Mouse (Mus musculus) forebrain, embryonic 13.5 days (tissue): Measurements from ENCODE around the gene Cdk4. TPM values are rescaled to one million over a fixed set of nuclear protein-coding genes. Genes with fewer than 3 reads are reported as not detected.

Experiments used
- ATAC-seq: fragments of 200-750 bp; cut with Nextera tagmentation; 2 replicates; pipeline ENCODE4 v1.8.0; 2017
- H3K27ac ChIP-seq: fragments of 300-500 bp; sonication (generic); 2 replicates; pipeline ENCODE4 v1.5.1; 2015; ENCODE audit warnings: inconsistent platforms, mild to moderate bottlenecking, moderate library complexity
- H3K27me3 ChIP-seq: fragments of 300-500 bp; sonication (generic); 2 replicates; pipeline ENCODE4 v1.6.1; 2015; ENCODE audit warnings: mild to moderate bottlenecking, inconsistent platforms
- H3K36me3 ChIP-seq: fragments of 300-500 bp; sonication (generic); 2 replicates; pipeline ENCODE4 v1.6.1; 2015; ENCODE audit warnings: mild to moderate bottlenecking, inconsistent platforms; ENCODE audit not compliant: poor library complexity, severe bottlenecking
- H3K4me1 ChIP-seq: fragments of 300-500 bp; sonication (generic); 2 replicates; pipeline ENCODE4 v1.6.1; 2015; ENCODE audit warnings: inconsistent platforms
- H3K4me2 ChIP-seq: fragments of 300-500 bp; sonication (generic); 2 replicates; pipeline ENCODE4 v1.6.1; 2015; ENCODE audit warnings: inconsistent platforms, mild to moderate bottlenecking, moderate library complexity
- H3K4me3 ChIP-seq: fragments of 300-500 bp; sonication (generic); 2 replicates; pipeline ENCODE4 v1.5.1; 2015; ENCODE audit warnings: mild to moderate bottlenecking, inconsistent platforms
- H3K9ac ChIP-seq: fragments of 300-500 bp; sonication (generic); 2 replicates; pipeline ENCODE4 v1.6.1; 2015; ENCODE audit warnings: mild to moderate bottlenecking, inconsistent platforms
- H3K9me3 ChIP-seq: fragments of 300-500 bp; sonication (generic); replicated peaks from 2 replicates; pipeline ENCODE4 v1.6.1; 2016; ENCODE audit warnings: inconsistent platforms
- WGBS: fragments of 180-500 bp; shearing (Covaris S2); methylation state at CpG from one replicate; pipeline ENCODE4 v1.1.7; 2015; 5-methylcytosine and 5-hydroxymethylcytosine counted together
- polyA plus RNA-seq: library from polyadenylated mRNA; unstranded; fragments of >200 nt; fragmentation: Nextera tagmentation; extraction: Ambion mirVana; gene quantifications from 2 replicates; pipeline ENCODE4 v1.2.1, GENCODE M21; 2015

Gene Cdk4
- polyA plus RNA-seq, 1 experiment from 2014 or later = 2,414 TPM

DNA sequence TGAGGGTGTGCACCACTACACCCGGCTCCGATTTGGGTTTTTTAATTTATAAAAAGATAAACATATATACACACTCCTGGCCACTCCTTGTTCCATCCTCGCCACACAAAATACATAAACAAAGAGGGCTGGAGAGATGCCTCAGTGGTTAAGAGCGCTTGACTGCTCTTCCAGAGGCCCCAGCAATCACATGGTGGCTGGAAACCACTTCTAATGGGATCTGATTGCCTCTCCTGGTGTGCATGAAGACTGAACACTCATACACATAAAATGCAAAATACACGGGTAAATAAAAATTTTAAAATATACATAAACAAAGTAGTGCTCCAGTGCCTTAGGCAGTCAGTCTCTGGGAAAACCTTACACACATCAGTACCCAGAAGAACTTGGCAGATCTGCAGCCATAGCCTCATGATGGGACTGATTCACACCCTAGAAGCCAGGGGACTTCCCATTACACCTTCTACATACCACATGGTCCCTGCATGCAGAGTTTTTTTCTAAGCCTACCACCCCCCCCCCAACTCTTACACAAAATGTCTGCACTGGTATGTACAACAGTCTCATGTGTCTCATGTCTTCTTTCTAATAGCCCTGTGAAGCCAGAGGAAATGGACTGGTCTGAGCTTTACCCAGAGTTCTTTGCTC lies 20.7 kb upstream of the Cdk4 start:
- Histone ChIP-seq H3K36me3 (peaks cover 5% of the 10 kb centered on the region), H3K4me2 (peak overlapping the region; percentile 99), H3K27ac (no peak overlapping the region), H3K4me3 (peak overlapping the region; percentile 84), H3K4me1 (peaks cover 16% of the 10 kb centered on the region), H3K9ac (peak overlapping the region; percentile 79), H3K27me3 (peaks cover 17% of the 10 kb centered on the region), H3K9me3 (no peaks in the 10 kb centered on the region)
- no peak for ATAC-seq
- WGBS = 17% methylated on average over 5 of the region's 5 CpGs

DNA sequence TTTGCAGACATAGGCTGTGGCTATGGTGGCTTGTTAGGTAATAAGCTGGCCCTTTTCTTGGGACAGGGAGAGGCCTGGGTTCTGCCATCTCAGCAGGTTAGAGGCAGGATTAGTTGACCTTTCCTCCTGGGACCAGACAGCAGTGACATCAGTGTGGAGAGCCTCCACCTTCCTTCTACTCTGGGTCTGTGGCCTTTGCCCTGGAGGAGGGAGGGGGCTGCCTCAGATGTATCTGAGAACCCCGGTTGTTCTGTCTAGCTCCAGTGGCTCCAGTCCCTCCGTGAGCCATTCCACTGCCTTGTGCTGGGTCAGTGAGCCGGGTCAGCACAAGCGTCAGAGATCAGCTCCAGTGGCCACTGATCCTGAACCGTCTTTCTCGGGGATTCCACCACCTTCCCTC lies 20.1 kb upstream of the Cdk4 start:
- H3K36me3 ChIP-seq = peaks cover 5% of the 10 kb centered on the region
- H3K27ac ChIP-seq = no peak overlapping the region
- no peak overlapping the region for H3K4me3 ChIP-seq
- H3K4me2 ChIP-seq = peak overlapping the region; percentile 99; the same call in 1 of the 2 replicates
- H3K9ac ChIP-seq = no peak overlapping the region
- no peak for ATAC-seq
- peaks cover 16% of the 10 kb centered on the region for H3K4me1 ChIP-seq
- 85% methylated on average over 6 of the region's 6 CpGs for whole genome bisulfite sequencing
- peaks cover 23% of the 10 kb centered on the region for H3K27me3 ChIP-seq
- H3K9me3 ChIP-seq = no peaks in the 10 kb centered on the region

DNA sequence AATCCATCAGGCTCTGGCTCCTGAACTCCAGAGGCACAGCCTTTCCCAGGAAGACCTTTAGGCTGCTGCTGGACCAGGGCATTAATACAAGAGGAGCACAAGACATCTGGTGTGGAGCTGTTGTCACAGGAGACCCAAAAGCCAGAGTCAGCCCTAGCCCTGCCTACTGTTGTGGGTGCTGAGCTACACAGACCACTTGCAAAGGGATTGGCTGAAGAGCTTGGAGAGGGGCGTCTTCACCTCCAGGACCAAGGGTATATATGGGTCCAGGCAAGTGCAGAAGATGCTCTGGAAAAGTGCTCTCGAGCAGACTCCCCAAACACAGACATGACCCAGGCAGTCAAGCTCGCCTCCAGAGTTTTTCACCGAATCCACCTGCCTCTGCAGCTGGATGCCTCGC lies 15.4 kb upstream of the Cdk4 start, which contains the start of gene Cyp27b1:
Gene Cyp27b1 (plus strand): TSS at position 297 of the 400 bp plus-strand sequence.
- no peak within 1 kb of the TSS for H3K27ac ChIP-seq
- no peak within 1 kb of the TSS for H3K9ac ChIP-seq
- peak within 1 kb of the TSS; percentile 3; the same call in 1 of the 2 replicates for H3K4me3 ChIP-seq
- H3K36me3 ChIP-seq = peaks cover 7% of the 10 kb centered on the region
- 32% methylated on average over 5 of the region's 5 CpGs for WGBS
- H3K4me2 ChIP-seq = peak within 1 kb of the TSS; percentile 2; the same call in 1 of the 2 replicates
- H3K27me3 ChIP-seq = peaks cover 54% of the 10 kb centered on the region
- no peaks in the 10 kb centered on the region for H3K9me3 ChIP-seq
- ATAC-seq = no peak
- peaks cover 12% of the 10 kb centered on the region for H3K4me1 ChIP-seq

DNA sequence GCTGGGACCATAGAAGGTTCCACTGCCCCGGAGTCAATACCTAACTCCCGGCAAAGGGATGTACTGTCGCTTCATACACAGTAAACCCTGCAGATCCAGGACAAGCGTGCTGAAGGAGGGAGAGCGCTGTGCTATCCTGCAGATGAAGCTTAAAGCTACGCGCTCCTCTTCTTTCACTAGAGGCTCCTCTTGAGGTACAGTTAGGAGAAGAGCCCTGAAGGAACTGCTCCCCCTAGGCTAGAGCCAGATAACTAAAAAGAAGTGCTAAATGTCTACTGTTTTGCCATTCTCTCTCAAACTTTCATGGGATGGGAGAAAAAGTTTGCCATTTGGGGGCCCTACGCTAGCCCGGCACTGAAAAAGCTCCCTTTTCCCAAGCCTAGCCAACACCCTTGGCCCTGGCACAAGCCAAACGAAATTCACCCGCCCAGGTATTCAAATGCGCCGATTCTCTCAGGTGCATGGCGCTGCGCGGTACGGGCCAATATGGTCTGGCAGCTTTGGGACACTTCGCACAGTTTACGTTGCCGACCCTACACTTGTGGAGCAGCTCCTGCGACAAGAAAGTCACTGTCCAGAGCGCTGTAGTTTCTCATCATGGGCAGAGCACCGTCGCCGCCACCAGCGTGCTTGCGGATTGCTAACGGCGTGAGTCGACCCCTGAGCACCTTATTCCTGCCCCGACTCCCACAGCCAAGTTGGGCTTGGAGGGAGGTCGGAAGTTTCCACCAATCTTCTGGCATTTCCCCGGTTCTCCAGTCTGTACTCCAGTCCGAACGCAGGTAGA lies 14.5 kb upstream of the Cdk4 start:
- 3% methylated on average over 35 of the region's 35 CpGs for whole genome bisulfite sequencing
- Histone ChIP-seq H3K4me1 (peaks cover 11% of the 10 kb centered on the region), H3K4me2 (peak overlapping the region; percentile 2; the same call in 1 of the 2 replicates), H3K27ac (no peak overlapping the region), H3K4me3 (peak overlapping the region; percentile 3; the same call in 1 of the 2 replicates), H3K9ac (no peak overlapping the region), H3K9me3 (no peaks in the 10 kb centered on the region), H3K36me3 (peaks cover 16% of the 10 kb centered on the region), H3K27me3 (peaks cover 54% of the 10 kb centered on the region)
- ATAC-seq = no peak

DNA sequence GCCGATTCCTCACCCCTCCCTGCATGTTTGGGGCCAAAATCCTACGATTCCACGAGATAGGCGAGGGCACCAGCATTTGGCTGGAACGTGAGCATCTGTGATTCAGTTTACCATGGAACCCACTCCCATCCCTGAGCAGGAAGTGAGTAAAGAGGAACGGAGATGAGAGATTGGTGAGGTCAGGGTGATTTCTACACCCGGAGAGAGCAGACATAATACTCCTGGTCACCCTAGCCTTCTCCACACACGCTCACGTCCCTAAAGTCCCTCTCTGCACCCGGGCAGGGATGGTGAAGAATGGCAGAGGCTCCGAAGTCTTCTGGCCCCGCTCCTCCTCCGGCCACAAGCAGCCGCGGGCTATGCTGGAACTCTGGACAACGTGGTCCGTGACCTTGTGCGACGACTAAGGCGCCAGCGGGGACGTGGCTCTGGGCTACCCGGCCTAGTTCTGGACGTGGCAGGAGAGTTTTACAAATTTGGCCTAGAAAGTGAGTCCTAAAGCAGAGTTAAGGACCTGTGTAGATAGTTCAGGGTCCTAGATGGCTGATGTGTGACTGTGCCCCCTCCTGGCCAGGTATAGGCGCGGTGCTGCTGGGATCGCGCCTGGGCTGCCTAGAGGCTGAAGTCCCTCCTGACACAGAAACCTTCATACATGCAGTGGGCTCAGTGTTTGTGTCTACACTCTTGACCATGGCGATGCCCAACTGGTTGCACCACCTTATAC lies 13.8 kb upstream of the Cdk4 start:
- no peak for ATAC-seq
- Histone ChIP-seq H3K4me1 (peaks cover 11% of the 10 kb centered on the region), H3K4me2 (peak overlapping the region; percentile 2; the same call in 1 of the 2 replicates), H3K36me3 (peaks cover 23% of the 10 kb centered on the region), H3K27ac (no peak overlapping the region), H3K9ac (0 out of 2 replicates have a peak overlapping the region, but pooled peaks have one; percentile 14), H3K9me3 (no peaks in the 10 kb centered on the region), H3K27me3 (peaks cover 54% of the 10 kb centered on the region), H3K4me3 (peak overlapping the region; percentile 3; the same call in 1 of the 2 replicates)
- WGBS = 2% methylated on average over 29 of the region's 29 CpGs

DNA sequence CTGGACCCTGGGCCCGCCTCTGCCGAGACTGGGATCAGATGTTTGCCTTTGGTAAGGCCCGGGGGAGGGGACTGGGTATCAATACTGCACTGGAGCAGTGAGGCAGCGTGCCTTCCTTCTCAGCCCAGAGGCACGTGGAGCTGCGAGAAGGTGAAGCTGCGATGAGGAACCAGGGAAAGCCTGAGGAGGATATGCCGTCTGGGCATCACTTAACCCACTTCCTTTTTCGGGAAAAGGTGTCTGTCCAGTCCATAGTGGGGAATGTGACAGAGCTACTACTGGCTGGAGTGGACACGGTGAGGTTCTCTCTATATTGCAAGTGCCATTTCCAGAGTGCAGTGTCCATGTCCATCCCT lies 13.2 kb upstream of the Cdk4 start:
- peaks cover 24% of the 10 kb centered on the region for H3K36me3 ChIP-seq
- WGBS = 17% methylated on average over 10 of the region's 10 CpGs
- H3K4me1 ChIP-seq = peaks cover 11% of the 10 kb centered on the region
- peaks cover 54% of the 10 kb centered on the region for H3K27me3 ChIP-seq
- ATAC-seq = no peak
- no peaks in the 10 kb centered on the region for H3K9me3 ChIP-seq
- H3K4me2 ChIP-seq = no peak overlapping the region
- H3K9ac ChIP-seq = no peak overlapping the region
- H3K27ac ChIP-seq = no peak overlapping the region
- no peak overlapping the region for H3K4me3 ChIP-seq

DNA sequence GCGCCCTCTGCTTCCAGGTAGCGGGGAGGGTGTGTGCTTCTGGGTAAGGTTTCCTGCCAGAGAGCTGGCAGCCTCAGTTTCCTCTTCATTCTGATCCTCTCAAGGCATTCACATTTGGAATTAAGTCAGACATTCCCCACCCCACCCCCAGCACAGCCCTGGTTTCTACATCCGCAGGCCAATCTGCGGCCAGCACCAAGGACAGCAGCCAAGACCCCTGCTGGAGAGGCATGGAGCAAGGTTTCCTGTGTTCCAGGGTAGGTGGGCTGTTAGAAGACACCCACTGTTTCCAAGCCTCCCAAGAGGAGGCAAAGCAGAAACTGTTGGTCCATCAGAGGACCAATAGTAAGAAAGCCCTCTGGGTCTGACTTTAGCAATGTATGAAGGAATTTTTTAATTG lies 8.7 kb upstream of the Cdk4 start:
- H3K9me3 ChIP-seq = no peaks in the 10 kb centered on the region
- no peak for ATAC-seq
- WGBS = 74% methylated on average over 4 of the region's 4 CpGs
- no peak overlapping the region for H3K4me3 ChIP-seq
- H3K27me3 ChIP-seq = peaks cover 27% of the 10 kb centered on the region
- H3K27ac ChIP-seq = no peak overlapping the region
- H3K4me2 ChIP-seq = no peak overlapping the region
- peaks cover 53% of the 10 kb centered on the region for H3K36me3 ChIP-seq
- peaks cover 16% of the 10 kb centered on the region for H3K4me1 ChIP-seq
- no peak overlapping the region for H3K9ac ChIP-seq

DNA sequence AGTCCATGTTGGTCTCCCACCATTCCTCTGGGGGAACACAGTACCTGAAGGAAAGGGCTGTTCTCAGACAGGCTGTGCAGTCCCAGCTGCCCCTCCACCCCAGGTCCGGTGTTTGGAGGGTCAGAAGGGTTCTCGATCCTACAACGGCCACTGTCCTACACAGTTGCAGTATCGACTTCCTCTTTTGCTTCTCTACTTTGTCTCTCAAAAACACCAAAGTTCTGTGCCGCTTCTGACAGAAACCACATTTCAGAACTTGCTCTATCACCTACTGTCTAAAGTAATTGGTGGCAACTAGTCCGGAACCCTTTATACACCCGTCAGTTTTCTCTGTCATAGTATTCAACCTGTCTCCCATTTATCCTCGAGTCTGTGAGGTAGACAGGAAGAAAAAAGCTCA lies 7.9 kb upstream of the Cdk4 start:
- no peak for ATAC-seq
- H3K36me3 ChIP-seq = peaks cover 53% of the 10 kb centered on the region
- H3K9ac ChIP-seq = no peak overlapping the region; the same call in 1 of the 2 replicates
- H3K27me3 ChIP-seq = peaks cover 19% of the 10 kb centered on the region
- peaks cover 17% of the 10 kb centered on the region for H3K4me1 ChIP-seq
- H3K4me2 ChIP-seq = no peak overlapping the region
- no peak overlapping the region for H3K4me3 ChIP-seq
- no peaks in the 10 kb centered on the region for H3K9me3 ChIP-seq
- no peak overlapping the region for H3K27ac ChIP-seq
- WGBS = 95% methylated on average over 8 of the region's 8 CpGs

DNA sequence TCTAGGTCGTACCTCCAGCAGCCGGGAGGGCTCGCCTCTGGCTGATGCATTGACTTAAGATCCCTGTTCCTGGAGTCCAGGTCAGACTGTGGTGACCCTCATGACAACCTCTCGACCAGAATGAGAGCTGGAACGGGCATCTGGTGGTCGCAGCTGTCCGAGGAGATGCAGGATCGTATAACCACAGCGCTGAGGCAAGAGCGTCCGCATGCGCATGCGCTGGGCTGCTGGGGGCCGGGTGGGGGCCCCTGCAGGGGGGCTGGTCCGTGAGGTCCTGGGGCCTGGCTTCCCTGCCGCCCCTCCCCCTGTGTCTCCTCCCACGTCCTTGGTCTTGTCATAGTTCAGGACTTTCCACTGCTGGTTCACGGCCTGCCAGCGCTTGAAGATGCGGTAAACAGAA lies 6.8 kb upstream of the Cdk4 start:
- Histone ChIP-seq H3K27ac (no peak overlapping the region), H3K4me1 (peaks cover 27% of the 10 kb centered on the region), H3K9ac (no peak overlapping the region), H3K9me3 (no peaks in the 10 kb centered on the region), H3K4me2 (no peak overlapping the region), H3K36me3 (peaks cover 53% of the 10 kb centered on the region), H3K27me3 (peaks cover 8% of the 10 kb centered on the region), H3K4me3 (no peak overlapping the region)
- no peak for ATAC-seq
- 93% methylated on average over 20 of the region's 20 CpGs for WGBS

DNA sequence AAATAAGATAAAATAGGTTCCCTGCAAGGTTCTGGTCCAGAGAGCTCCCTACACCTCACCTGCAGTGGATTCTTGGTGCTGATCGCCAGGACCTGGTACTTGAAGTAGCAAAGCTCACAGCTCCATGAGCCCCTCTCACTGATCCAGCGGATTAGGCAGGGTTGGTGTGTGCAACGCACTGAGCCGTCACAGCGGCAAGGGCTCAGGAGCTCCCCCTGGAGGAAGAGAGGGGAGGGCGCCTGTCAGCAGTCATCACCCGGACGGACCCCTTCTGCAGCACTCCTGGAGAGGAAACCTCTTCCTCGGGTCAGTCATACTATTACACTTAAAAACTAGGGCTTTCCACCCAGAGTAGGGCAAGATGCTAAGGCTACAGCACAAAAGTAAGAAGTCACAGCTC lies 5.2 kb upstream of the Cdk4 start:
- Histone ChIP-seq H3K4me3 (peak overlapping the region; percentile 92), H3K9me3 (no peaks in the 10 kb centered on the region), H3K27me3 (no peaks in the 10 kb centered on the region), H3K4me2 (peak overlapping the region; percentile 91), H3K4me1 (peaks cover 36% of the 10 kb centered on the region), H3K36me3 (peaks cover 49% of the 10 kb centered on the region), H3K27ac (no peak overlapping the region), H3K9ac (peak overlapping the region; percentile 97)
- WGBS = 0% methylated on average over 9 of the region's 9 CpGs
- ATAC-seq = peak; percentile 25; the same call in 1 of the 2 replicates

DNA sequence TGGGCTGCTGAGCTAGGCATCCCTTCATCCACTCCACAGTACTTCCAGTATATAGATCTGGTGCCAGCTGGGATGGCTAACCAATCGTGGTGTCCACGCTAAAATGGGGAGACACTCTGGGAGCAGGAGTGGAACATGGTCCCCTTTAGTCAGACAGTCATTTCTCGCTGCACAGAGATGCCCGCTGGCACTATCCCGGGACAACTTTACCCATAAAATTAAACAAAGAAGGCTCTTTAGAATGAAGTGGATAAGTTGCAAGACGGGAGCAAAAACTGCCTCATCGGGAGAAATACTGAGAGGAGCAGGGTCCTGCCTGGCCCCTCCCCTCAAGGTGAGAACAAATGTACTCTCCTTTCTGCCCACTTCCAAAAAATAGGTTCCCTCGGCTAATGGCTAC lies 4.6 kb upstream of the Cdk4 start:
- no peak for ATAC-seq
- WGBS = 7% methylated on average over 8 of the region's 8 CpGs
- Histone ChIP-seq H3K36me3 (peaks cover 43% of the 10 kb centered on the region), H3K27ac (peak overlapping the region; percentile 8; the same call in 1 of the 2 replicates), H3K4me3 (peak overlapping the region; percentile 92), H3K27me3 (no peaks in the 10 kb centered on the region), H3K4me2 (peak overlapping the region; percentile 91), H3K9me3 (no peaks in the 10 kb centered on the region), H3K4me1 (peaks cover 36% of the 10 kb centered on the region), H3K9ac (peak overlapping the region; percentile 97)
